Mouse (Mus musculus) liver, embryonic 16.5 days (tissue): ENCODE data around the gene Nhlrc2. TPM values are rescaled to one million over a fixed set of nuclear protein-coding genes. Genes with fewer than 3 reads are reported as not detected.
A peak's percentile ranks its signal among the peaks of the same experiment; 100 is the strongest.

Source experiments
- ATAC-seq: fragments of 200-750 bp; cut with Nextera tagmentation; 2 replicates; pipeline ENCODE4 v1.8.0; 2017; ENCODE audit warnings: low read depth, mild to moderate bottlenecking, moderate number of reproducible peaks, moderate library complexity
- H3K27ac ChIP-seq: fragments of 300-500 bp; sonication (generic); 2 replicates; pipeline ENCODE4 v1.5.1; 2014; ENCODE audit warnings: mild to moderate bottlenecking, low read length
- H3K27me3 ChIP-seq: fragments of 300-500 bp; sonication (generic); 2 replicates; pipeline ENCODE4 v1.6.1; 2014; ENCODE audit warnings: low read depth, low read length, mixed read lengths; ENCODE audit not compliant: control insufficient read depth, insufficient read depth
- H3K36me3 ChIP-seq: fragments of 300-500 bp; sonication (generic); 2 replicates; pipeline ENCODE4 v1.6.1; 2014; ENCODE audit warnings: mild to moderate bottlenecking; ENCODE audit not compliant: control insufficient read depth, insufficient read depth
- H3K4me1 ChIP-seq: fragments of 300-500 bp; sonication (generic); 2 replicates; pipeline ENCODE4 v1.6.1; 2014; ENCODE audit warnings: low read depth, low read length, mixed read lengths; ENCODE audit not compliant: control insufficient read depth
- H3K4me2 ChIP-seq: fragments of 300-500 bp; sonication (generic); 2 replicates; pipeline ENCODE4 v1.6.1; 2014; ENCODE audit warnings: low read depth, low read length, mixed read lengths
- H3K4me3 ChIP-seq: fragments of 300-500 bp; sonication (generic); 2 replicates; pipeline ENCODE4 v1.5.1; 2014; ENCODE audit warnings: low read depth, mild to moderate bottlenecking, low read length
- H3K9ac ChIP-seq: fragments of 300-500 bp; sonication (generic); 2 replicates; pipeline ENCODE4 v1.6.1; 2014; ENCODE audit warnings: low read depth, low read length
- H3K9me3 ChIP-seq: fragments of 300-500 bp; sonication (generic); replicated peaks from 2 replicates; pipeline ENCODE4 v1.6.1; 2016; ENCODE audit warnings: low read length; ENCODE audit not compliant: control insufficient read depth
- WGBS: fragments of 180-500 bp; shearing (Covaris S2); extraction: QIAGEN DNeasy Blood & Tissue Kit; methylation state at CpG from one replicate; pipeline ENCODE4 v1.1.7; 2014; ENCODE audit not compliant: insufficient replicate concordance; 5-methylcytosine and 5-hydroxymethylcytosine counted together
- polyA plus RNA-seq: library from polyadenylated mRNA; unstranded; fragments of >200 nt; fragmentation: Nextera tagmentation; extraction: Ambion mirVana; gene quantifications from 2 replicates; pipeline ENCODE4 v1.2.1, GENCODE M21; 2015

Gene Nhlrc2
- polyA plus RNA-seq, 1 experiment from 2014 or later: 7.2 TPM

DNA sequence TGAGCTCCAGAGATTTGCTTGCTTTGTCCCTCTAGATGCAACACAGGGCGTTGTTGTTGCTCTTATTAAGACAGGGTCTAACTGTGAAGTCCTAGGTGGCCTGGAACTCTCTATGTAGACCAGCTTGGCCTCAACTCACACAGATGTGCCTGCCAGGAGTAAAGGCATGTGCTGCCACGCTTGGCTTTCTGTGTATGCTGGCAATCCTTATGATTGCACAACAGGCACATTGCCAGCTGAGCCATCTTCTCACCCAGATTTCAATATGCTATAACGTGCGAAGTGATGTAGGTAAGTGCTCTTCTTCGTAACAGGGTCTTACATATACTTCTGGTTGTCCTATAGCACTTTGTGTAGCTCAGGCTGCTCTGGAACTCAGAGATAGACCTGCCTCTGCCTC is 23.9 kb downstream of the Nhlrc2 start:
- Histone ChIP-seq H3K36me3 (peaks cover 3% of the 10 kb centered on the region; the same call in 1 of the 2 replicates), H3K4me2 (no peak overlapping the region), H3K9ac (no peak overlapping the region), H3K27ac (no peak overlapping the region), H3K4me1 (peaks cover 5% of the 10 kb centered on the region), H3K4me3 (no peak overlapping the region), H3K27me3 (no peaks in the 10 kb centered on the region), H3K9me3 (no peaks in the 10 kb centered on the region)
- ATAC-seq: no peak
- WGBS: 89% methylated on average over 5 of the region's 5 CpGs

DNA sequence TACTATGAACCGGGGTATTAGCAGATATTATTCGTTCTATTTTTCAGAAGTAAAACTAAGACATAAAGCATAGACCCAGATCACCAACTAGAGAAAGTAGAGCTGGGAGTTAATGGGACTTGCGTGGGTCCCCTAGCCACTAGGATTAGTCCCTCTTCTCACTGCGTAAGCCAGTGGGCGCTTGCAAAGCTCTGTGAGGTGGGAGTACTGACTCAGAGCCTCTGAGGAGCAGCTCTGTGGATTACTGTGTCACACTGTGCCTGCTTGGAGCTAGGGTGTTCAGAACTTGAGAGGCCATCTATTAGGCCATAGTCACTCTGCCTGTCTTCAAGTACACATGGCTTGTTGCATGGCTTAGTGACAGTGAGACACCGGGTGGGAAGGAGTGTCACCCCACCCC is 25.1 kb downstream of the Nhlrc2 start:
- Histone ChIP-seq H3K4me3 (no peak overlapping the region), H3K4me1 (no peaks in the 10 kb centered on the region; the same call in none of the 2 replicates), H3K27ac (no peak overlapping the region), H3K9me3 (no peaks in the 10 kb centered on the region), H3K36me3 (peaks cover 3% of the 10 kb centered on the region), H3K9ac (no peak overlapping the region), H3K4me2 (no peak overlapping the region), H3K27me3 (no peaks in the 10 kb centered on the region)
- ATAC-seq: no peak
- WGBS: 86% methylated on average over 6 of the region's 6 CpGs

DNA sequence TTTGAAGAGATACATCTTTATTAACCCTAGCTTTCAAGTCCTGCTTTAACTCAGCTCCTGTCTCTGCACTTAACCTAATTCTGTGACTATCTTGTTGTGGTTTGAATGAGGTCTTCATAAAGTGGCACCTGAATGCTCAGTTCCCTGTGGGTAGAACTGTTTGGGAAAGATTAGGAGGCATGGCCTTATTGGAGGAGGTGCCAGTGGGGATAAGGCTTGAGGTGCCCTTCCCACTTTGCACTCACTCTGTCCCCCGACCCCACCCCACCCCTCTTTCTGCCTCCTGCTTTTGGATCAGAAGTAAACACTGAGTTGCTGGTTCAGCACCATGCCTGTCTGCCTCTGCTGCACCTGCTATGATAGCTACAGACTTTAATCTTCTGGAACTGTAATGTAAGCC is 29.7 kb downstream of the Nhlrc2 start:
- no peaks in the 10 kb centered on the region for H3K27me3 ChIP-seq
- H3K27ac ChIP-seq: no peak overlapping the region
- peak; percentile 51; the same call in 1 of the 2 replicates for ATAC-seq
- H3K4me3 ChIP-seq: no peak overlapping the region
- H3K36me3 ChIP-seq: peaks cover 5% of the 10 kb centered on the region
- no peaks in the 10 kb centered on the region for H3K9me3 ChIP-seq
- H3K4me1 ChIP-seq: no peaks in the 10 kb centered on the region; the same call in 1 of the 2 replicates
- no peak overlapping the region for H3K9ac ChIP-seq
- 47% methylated on average over 1 of the region's 1 CpGs for WGBS
- H3K4me2 ChIP-seq: no peak overlapping the region

DNA sequence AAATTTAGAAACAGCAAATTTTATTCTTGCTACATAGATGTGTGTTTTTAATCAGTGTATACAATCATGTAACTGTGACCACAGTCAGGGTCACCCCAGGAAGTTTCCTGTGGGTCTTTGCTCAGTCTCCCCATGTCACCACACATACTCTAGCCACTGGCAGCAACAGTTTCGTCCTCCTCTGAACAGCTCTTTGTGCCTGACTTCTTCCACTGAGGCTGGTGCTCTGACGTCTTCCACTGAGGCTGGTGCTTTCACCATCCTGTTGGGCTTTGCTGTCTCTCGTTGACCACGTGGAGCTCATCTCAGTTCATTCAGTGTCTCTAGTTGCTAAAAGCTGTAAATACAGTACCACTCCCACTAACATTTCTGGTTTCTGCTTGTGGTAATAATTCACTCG is 33.9 kb downstream of the Nhlrc2 start:
- H3K9ac ChIP-seq: no peak overlapping the region
- peaks cover 5% of the 10 kb centered on the region for H3K36me3 ChIP-seq
- no peaks in the 10 kb centered on the region; the same call in 1 of the 2 replicates for H3K4me1 ChIP-seq
- no peak overlapping the region for H3K27ac ChIP-seq
- no peak overlapping the region for H3K4me3 ChIP-seq
- ATAC-seq: no peak
- no peaks in the 10 kb centered on the region for H3K27me3 ChIP-seq
- 80% methylated on average over 5 of the region's 5 CpGs for WGBS
- H3K9me3 ChIP-seq: no peaks in the 10 kb centered on the region
- H3K4me2 ChIP-seq: no peak overlapping the region

DNA sequence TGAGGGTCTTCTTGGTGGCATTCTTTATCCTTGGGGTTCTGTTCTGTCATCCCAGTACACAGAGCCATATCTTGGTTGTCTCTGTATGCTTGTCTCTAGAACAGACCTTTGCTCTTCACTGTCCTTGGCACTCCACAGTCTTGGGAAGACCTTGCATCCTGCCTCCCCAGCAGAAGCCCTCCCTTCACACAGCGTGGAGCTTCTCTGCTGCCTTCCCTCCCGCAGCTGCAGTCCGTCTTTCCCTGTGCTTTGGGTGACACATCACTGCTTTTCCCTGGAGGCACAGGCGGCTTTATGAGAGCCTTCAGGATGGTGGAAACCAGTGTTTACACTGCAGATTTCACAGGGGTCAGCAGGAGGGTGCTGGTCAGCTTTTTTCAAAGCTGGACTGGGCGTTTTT is 35.7 kb downstream of the Nhlrc2 start:
- H3K4me3 ChIP-seq: no peak overlapping the region
- 57% methylated on average over 5 of the region's 5 CpGs for WGBS
- no peak for ATAC-seq

DNA sequence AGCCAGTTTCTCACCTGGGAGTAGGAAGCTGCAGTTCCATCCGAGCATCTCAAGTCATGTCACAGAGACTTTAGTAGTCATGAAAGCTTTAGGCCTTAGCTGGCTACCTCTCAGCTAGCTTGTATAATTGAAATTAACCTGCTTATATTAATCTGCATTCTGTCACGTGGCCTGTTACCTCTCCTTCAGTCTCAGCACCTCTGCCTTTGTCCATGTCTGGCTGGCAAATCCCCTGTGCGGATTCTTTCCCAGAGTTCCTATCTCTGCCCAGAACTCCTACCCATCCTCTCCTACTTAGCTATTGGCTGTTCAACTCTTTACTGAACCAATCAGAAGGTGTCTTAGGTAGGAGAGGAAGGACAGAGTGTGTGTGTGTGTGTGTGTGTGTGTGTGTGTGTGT is 36.2 kb downstream of the Nhlrc2 start:
- peaks cover 5% of the 10 kb centered on the region for H3K36me3 ChIP-seq
- no peak overlapping the region for H3K27ac ChIP-seq
- WGBS: 85% methylated on average over 3 of the region's 3 CpGs
- H3K9ac ChIP-seq: no peak overlapping the region
- no peaks in the 10 kb centered on the region for H3K9me3 ChIP-seq
- H3K4me3 ChIP-seq: no peak overlapping the region
- H3K27me3 ChIP-seq: no peaks in the 10 kb centered on the region
- H3K4me2 ChIP-seq: no peak overlapping the region
- ATAC-seq: no peak
- no peaks in the 10 kb centered on the region for H3K4me1 ChIP-seq

More for the DNA sequence above, 35.7 kb downstream of the Nhlrc2 start:
- Histone ChIP-seq H3K27me3 (no peaks in the 10 kb centered on the region), H3K4me1 (no peaks in the 10 kb centered on the region), H3K9me3 (no peaks in the 10 kb centered on the region), H3K36me3 (peaks cover 5% of the 10 kb centered on the region), H3K4me2 (no peak overlapping the region), H3K9ac (no peak overlapping the region), H3K27ac (no peak overlapping the region)

DNA sequence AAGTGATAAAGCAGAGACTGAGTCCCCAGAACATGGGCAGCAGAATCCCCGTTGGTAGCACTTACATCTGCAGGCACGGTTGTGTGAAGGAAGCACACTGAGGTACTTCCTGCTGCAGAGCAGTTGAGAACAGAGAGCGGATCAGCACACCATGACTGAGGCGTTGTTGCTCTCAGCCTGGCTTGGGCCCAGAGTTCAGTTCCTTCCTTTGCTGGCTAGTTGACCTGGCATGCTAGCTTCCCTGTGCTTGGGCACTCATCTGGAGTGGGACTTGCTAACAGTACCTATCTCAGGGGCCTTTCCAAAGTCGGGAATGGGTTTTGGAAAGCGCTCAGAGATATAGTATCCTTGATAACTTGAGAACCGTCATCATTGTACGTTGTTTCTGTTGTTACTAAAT is 38.3 kb downstream of the Nhlrc2 start:
- peaks cover 11% of the 10 kb centered on the region for H3K36me3 ChIP-seq
- H3K27ac ChIP-seq: no peak overlapping the region
- WGBS: 78% methylated on average over 8 of the region's 8 CpGs

DNA sequence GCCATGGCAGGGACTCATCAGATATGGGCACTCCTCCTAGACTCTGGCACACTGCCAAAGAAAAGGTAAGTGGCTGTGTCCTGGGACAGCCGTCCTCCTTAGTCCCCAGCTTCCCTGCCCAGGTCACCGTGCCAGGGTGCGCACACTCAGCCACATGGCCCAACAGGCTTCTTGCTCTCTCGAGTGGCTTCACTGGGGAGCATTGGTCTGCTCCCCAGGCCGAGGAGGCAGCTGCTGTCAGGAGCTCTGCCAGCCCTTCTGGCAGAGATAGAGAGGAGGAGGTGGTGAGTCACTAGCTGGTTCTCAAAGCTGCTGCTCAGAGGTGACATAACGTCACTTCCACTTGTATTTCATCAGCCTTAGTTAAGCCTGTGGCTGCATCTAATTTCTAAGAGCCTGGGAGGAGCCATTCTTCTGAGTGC is 40.2 kb downstream of the Nhlrc2 start:
- H3K27me3 ChIP-seq: no peaks in the 10 kb centered on the region
- H3K4me3 ChIP-seq: no peak overlapping the region
- peaks cover 18% of the 10 kb centered on the region for H3K36me3 ChIP-seq
- no peak for ATAC-seq
- no peaks in the 10 kb centered on the region for H3K4me1 ChIP-seq
- H3K9ac ChIP-seq: no peak overlapping the region
- WGBS: 79% methylated on average over 6 of the region's 6 CpGs
- no peak overlapping the region for H3K27ac ChIP-seq
- no peak overlapping the region for H3K4me2 ChIP-seq
- H3K9me3 ChIP-seq: no peaks in the 10 kb centered on the region

More for the DNA sequence above, 38.3 kb downstream of the Nhlrc2 start:
- no peak overlapping the region for H3K4me3 ChIP-seq
- H3K4me1 ChIP-seq: no peaks in the 10 kb centered on the region
- H3K9ac ChIP-seq: no peak overlapping the region
- ATAC-seq: no peak
- H3K27me3 ChIP-seq: no peaks in the 10 kb centered on the region
- no peak overlapping the region for H3K4me2 ChIP-seq
- no peaks in the 10 kb centered on the region for H3K9me3 ChIP-seq

DNA sequence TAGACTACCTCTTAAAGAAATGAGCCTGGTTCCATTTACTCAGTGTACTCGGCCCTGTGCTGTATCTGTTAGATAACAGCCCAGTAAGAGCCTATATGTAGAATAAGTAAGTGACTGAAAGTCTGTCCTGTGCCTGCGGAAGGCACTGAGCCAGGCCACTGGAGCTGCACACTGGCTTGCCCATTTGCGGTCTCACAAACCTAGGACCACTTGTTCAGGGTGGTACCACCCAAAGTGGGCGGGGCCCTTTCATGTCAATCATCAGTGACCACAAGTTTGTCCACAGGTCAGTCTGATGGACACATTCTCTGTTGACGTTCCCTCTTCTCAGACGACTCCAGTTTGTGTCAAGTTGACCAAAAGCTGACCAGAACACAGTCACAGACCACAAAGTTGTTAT is 40.9 kb downstream of the Nhlrc2 start:
- H3K27ac ChIP-seq: no peak overlapping the region
- no peak for ATAC-seq

More for the DNA sequence above, 40.9 kb downstream of the Nhlrc2 start:
- Histone ChIP-seq H3K4me3 (no peak overlapping the region), H3K36me3 (peaks cover 19% of the 10 kb centered on the region), H3K9me3 (no peaks in the 10 kb centered on the region), H3K4me2 (no peak overlapping the region), H3K27me3 (no peaks in the 10 kb centered on the region), H3K4me1 (no peaks in the 10 kb centered on the region), H3K9ac (no peak overlapping the region)
- WGBS: 69% methylated on average over 6 of the region's 6 CpGs
